Mouse (Mus musculus) CH12.LX (cell line): ENCODE measurements around the gene Npm3. TPM values are rescaled to one million over a fixed set of nuclear protein-coding genes. Genes with fewer than 3 reads are reported as not detected.

Experiments
- DNase-seq: peaks from one replicate; pipeline ENCODE4 v3.0.0-alpha.2; 2013; ENCODE audit errors: extremely low read depth
- H3K27ac ChIP-seq: 2 replicates; pipeline ENCODE4 v1.5.1; 2012; ENCODE audit warnings: low read depth, mild to moderate bottlenecking, control low read depth, moderate library complexity; ENCODE audit not compliant: insufficient read depth
- H3K27me3 ChIP-seq: replicated peaks from 2 replicates; pipeline ENCODE3; 2012; ENCODE audit warnings: inconsistent platforms
- H3K36me3 ChIP-seq, 2 experiments: replicated peaks in 1 of 2; 2 replicates each; pipeline versions ENCODE3 to v1.6.1; 2012; ENCODE audit warnings: inconsistent platforms in 1 of 2, low read length in 1 of 2, mild to moderate bottlenecking in 1 of 2, mixed read lengths in 1 of 2, moderate library complexity in 1 of 2; ENCODE audit not compliant: control insufficient read depth in 1 of 2, insufficient read depth in 1 of 2
- H3K4me1 ChIP-seq, 2 experiments: 2 replicates each; pipeline ENCODE4 v1.6.1; 2012; ENCODE audit warnings: inconsistent platforms in 1 of 2, moderate library complexity in 1 of 2; ENCODE audit not compliant: insufficient read depth in 2 of 2, control insufficient read depth in 1 of 2
- H3K4me2 ChIP-seq: 2 replicates; pipeline ENCODE4 v1.6.1; 2012; ENCODE audit warnings: low read depth, mild to moderate bottlenecking, control low read depth; ENCODE audit not compliant: poor library complexity, insufficient read depth, severe bottlenecking
- H3K4me3 ChIP-seq, 3 experiments: fragments of 150-350 bp in 1 of 3; sonication (generic) in 1 of 3; replicated peaks in 1 of 3; 2 replicates each; pipeline versions ENCODE3 to v1.5.1; 2011 to 2012; ENCODE audit warnings: low read depth in 2 of 3, low read length in 2 of 3, mild to moderate bottlenecking in 2 of 3, moderate library complexity in 2 of 3, control low read depth in 1 of 3, improper control_type of control experiment in 1 of 3, inconsistent platforms in 1 of 3, mixed read lengths in 1 of 3; ENCODE audit not compliant: poor library complexity in 1 of 3
- H3K79me2 ChIP-seq: replicated peaks from 2 replicates; pipeline ENCODE4 v1.6.1; 2012; ENCODE audit warnings: mild to moderate bottlenecking, moderate library complexity; ENCODE audit not compliant: control insufficient read depth, poor library complexity, insufficient read depth, severe bottlenecking; ENCODE audit errors: extremely low read depth
- H3K9ac ChIP-seq: 2 replicates; pipeline ENCODE4 v1.6.1; 2012; ENCODE audit warnings: low read depth, mild to moderate bottlenecking, control low read depth, moderate library complexity; ENCODE audit not compliant: insufficient read depth
- H3K9me3 ChIP-seq: replicated peaks from 2 replicates; pipeline ENCODE3; 2012; ENCODE audit warnings: low read length, inconsistent platforms, mixed read lengths
- CHD1 ChIP-seq: IDR thresholded peaks from 2 replicates; pipeline ENCODE4 v1.6.1; 2012; ENCODE audit warnings: low read depth, low read length, improper control_type of control experiment, inconsistent platforms
- ETS1 ChIP-seq: conservative IDR thresholded peaks from 2 replicates; pipeline ENCODE4 v1.6.1; 2012; ENCODE audit warnings: low read depth, mild to moderate bottlenecking, inconsistent platforms, low read length, improper control_type of control experiment, moderate library complexity
- GABPA ChIP-seq: IDR thresholded peaks from 2 replicates; pipeline ENCODE4 v1.6.1; 2012; ENCODE audit warnings: low read depth, low read length, improper control_type of control experiment, inconsistent platforms; ENCODE audit not compliant: insufficient replicate concordance
- JUN ChIP-seq: IDR thresholded peaks from 2 replicates; pipeline ENCODE4 v1.6.1; 2011; ENCODE audit warnings: low read depth, mild to moderate bottlenecking, low read length, improper control_type of control experiment, moderate library complexity; ENCODE audit not compliant: insufficient read depth
- KAT2A ChIP-seq: IDR thresholded peaks from 2 replicates; pipeline ENCODE4 v1.6.1; 2012; ENCODE audit warnings: low read length, improper control_type of control experiment, inconsistent platforms; ENCODE audit not compliant: insufficient replicate concordance
- MAZ ChIP-seq: IDR thresholded peaks from 2 replicates; pipeline ENCODE4 v1.6.1; 2012; ENCODE audit warnings: low read depth, mild to moderate bottlenecking, inconsistent platforms, low read length, improper control_type of control experiment, moderate library complexity
- MXI1 ChIP-seq: IDR thresholded peaks from 2 replicates; pipeline ENCODE4 v1.6.1; 2011; ENCODE audit warnings: mild to moderate bottlenecking, low read depth, low read length, improper control_type of control experiment
- NELFE ChIP-seq: IDR thresholded peaks from 2 replicates; pipeline ENCODE4 v1.6.1; 2011; ENCODE audit warnings: low read depth, low read length, improper control_type of control experiment
- NRF1 ChIP-seq: IDR thresholded peaks from 2 replicates; pipeline ENCODE4 v1.6.1; 2014; ENCODE audit warnings: low read depth, mild to moderate bottlenecking, inconsistent platforms, low read length, improper control_type of control experiment, moderate library complexity
- PAX5 ChIP-seq: IDR thresholded peaks from 2 replicates; pipeline ENCODE4 v1.6.1; 2012; ENCODE audit warnings: low read length, inconsistent platforms, mixed read lengths
- TBP ChIP-seq: conservative IDR thresholded peaks from 2 replicates; pipeline ENCODE4 v1.6.1; 2011; ENCODE audit warnings: low read depth, low read length, improper control_type of control experiment
- TCF12 ChIP-seq: IDR thresholded peaks from 2 replicates; pipeline ENCODE4 v1.6.1; 2014; ENCODE audit warnings: low read depth, mild to moderate bottlenecking, inconsistent platforms, low read length, improper control_type of control experiment
- UBTF ChIP-seq: IDR thresholded peaks from 2 replicates; pipeline ENCODE4 v1.6.1; 2012; ENCODE audit warnings: low read depth, mild to moderate bottlenecking, inconsistent platforms, low read length, improper control_type of control experiment, moderate library complexity
- USF2 ChIP-seq: conservative IDR thresholded peaks from 2 replicates; pipeline ENCODE4 v1.6.1; 2011; ENCODE audit warnings: low read depth, low read length, improper control_type of control experiment
- ZC3H11A ChIP-seq: IDR thresholded peaks from 2 replicates; pipeline ENCODE4 v1.6.1; 2012; ENCODE audit warnings: low read depth, mild to moderate bottlenecking, inconsistent platforms, low read length, improper control_type of control experiment
- ZKSCAN1 ChIP-seq: IDR thresholded peaks from 2 replicates; pipeline ENCODE4 v1.6.1; 2012; ENCODE audit warnings: low read depth, inconsistent platforms, low read length, improper control_type of control experiment, borderline replicate concordance
- ZNF384 ChIP-seq: IDR thresholded peaks from 2 replicates; pipeline ENCODE4 v1.6.1; 2012; ENCODE audit warnings: low read depth, low read length, improper control_type of control experiment, inconsistent platforms
- dilution Hi-C: fragments of 300-500 bp; cut with MboI; formaldehyde crosslinking; loops from 2 replicates; pipeline ENCODE4 v1.14.3; 2020; ENCODE audit warnings: low sequenced_read_pairs; ENCODE audit not compliant: extremely low pct_unique_long_range_greater_than_20kb, extremely low pct_ligation_motif_present
- in situ Hi-C: fragments of 300-500 bp; cut with MboI; formaldehyde crosslinking; loops from 3 replicates; pipeline ENCODE4 v1.14.3; 2019; ENCODE audit warnings: low sequenced_read_pairs, low pct_ligation_motif_present, low pct_unique_long_range_greater_than_20kb, mixed read lengths
- polyA plus RNA-seq: library from polyadenylated mRNA; unstranded; fragments of >175 nt; gene quantifications from 2 replicates; pipeline ENCODE4 v1.2.1, GENCODE M21; 2012; ENCODE audit warnings: low read depth; ENCODE audit not compliant: insufficient read length
- total RNA-seq, 2 experiments: library from RNA; depleted of rRNA; stranded (reverse); fragments of 300-350 nt in 1 of 2; fragments of >200 nt in 1 of 2; gene quantifications; 2 replicates each; pipeline ENCODE4 v1.2.3; 2012 to 2014

Npm3 gene
- total and polyA plus RNA-seq, 3 experiments: 189 to 237 (median 225) TPM

DNA sequence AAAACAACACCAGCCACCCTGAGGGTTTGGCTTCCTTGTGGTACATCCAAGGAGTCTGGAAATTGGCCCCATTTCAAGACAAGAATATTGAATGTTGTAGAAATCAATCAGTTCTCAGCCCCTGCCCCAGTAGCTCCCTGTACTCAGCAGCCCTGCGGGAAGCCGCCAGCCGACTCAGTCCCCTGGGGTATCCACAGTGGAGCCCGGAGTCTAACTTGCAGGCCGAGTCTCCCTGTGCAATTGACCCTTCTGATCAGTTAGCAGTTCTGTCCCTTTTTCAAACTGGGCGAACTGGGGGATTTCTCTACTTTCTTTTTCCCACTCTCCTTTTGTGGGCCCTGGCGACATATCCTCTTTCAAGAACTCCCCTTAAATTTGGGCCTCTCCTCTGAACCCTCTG lies 8.6 kb downstream of the Npm3 start:
- H3K4me1 ChIP-seq: no peaks in the 10 kb centered on the region
- in situ Hi-C loops: loop anchor here (10.0 kb wide), 1 partner anchor 526 kb away; no protein-coding TSS in a partner anchor
- H3K4me3 ChIP-seq: no peak overlapping the region
- peaks cover 0 to under 1% of the 10 kb centered on the region in 2 experiments for H3K36me3 ChIP-seq
- H3K27me3 ChIP-seq: peaks cover 12% of the 10 kb centered on the region
- TF ChIP-seq ETS1 (no peak), NRF1 (no peak), ZNF384 (no peak), JUN (no peak), MAZ (no peak), TCF12 (no peak), CHD1 (no peak), MXI1 (no peak), NELFE (no peak), GABPA (no peak), ZKSCAN1 (no peak), KAT2A (no peak), UBTF (no peak), PAX5 (no peak), TBP (no peak), ZC3H11A (no peak)
- no peak overlapping the region for H3K27ac ChIP-seq
- DNase-seq: no peak
- H3K9ac ChIP-seq: no peak overlapping the region
- dilution Hi-C loops: no loop called here
- peaks cover 14% of the 10 kb centered on the region for H3K9me3 ChIP-seq
- H3K4me2 ChIP-seq: no peak overlapping the region
- no peaks in the 10 kb centered on the region for H3K79me2 ChIP-seq

DNA sequence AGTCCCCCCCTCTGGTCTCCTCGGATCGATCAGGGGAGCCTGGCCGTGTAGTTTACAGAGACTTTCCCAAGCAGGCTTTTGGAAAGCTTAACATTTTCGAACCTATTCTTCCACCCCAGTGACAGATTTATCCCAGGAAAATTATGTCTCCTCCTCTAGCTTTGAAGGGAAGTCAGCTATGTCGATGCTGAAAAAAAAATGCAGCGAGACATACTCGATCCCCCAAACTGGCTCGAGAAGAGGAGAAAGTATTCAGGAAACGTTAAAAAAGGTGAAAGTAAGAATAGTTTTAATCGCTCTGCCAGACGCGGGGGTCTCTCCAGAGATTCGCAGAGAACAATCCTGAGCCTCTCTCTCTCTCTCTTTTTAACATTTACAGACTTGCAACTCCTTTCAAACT lies 9.2 kb downstream of the Npm3 start:
- Histone ChIP-seq H3K9me3 (peaks cover 14% of the 10 kb centered on the region), H3K79me2 (no peaks in the 10 kb centered on the region), H3K9ac (no peak overlapping the region), H3K4me1 (no peaks in the 10 kb centered on the region), H3K4me3 (no peak overlapping the region), H3K27ac (no peak overlapping the region), H3K36me3 (no peaks in the 10 kb centered on the region), H3K27me3 (peaks cover 12% of the 10 kb centered on the region), H3K4me2 (no peak overlapping the region)
- DNase-seq: no peak
- dilution Hi-C loops (no loop called here), in situ Hi-C loops (loop anchor here (10.0 kb wide), 1 partner anchor 525 kb away; no protein-coding TSS in a partner anchor)
- TF ChIP-seq USF2: no peak
